Mouse (Mus musculus) hindbrain, embryonic 13.5 days (tissue): ENCODE data around the gene Vash1. TPM values are rescaled to one million over a fixed set of nuclear protein-coding genes. Genes with fewer than 3 reads are reported as not detected.

ENCODE experiments used
- ATAC-seq: fragments of 200-750 bp; cut with Nextera tagmentation; 2 replicates; pipeline ENCODE4 v1.8.0; 2017; ENCODE audit warnings: moderate TSS enrichment; ENCODE audit not compliant: low FRiP score
- H3K27ac ChIP-seq: fragments of 300-500 bp; sonication (generic); 2 replicates; pipeline ENCODE4 v1.5.1; 2015; ENCODE audit warnings: inconsistent platforms, mild to moderate bottlenecking, moderate library complexity
- H3K27me3 ChIP-seq: fragments of 300-500 bp; sonication (generic); 2 replicates; pipeline ENCODE4 v1.6.1; 2015; ENCODE audit warnings: mild to moderate bottlenecking, inconsistent platforms
- H3K36me3 ChIP-seq: fragments of 300-500 bp; sonication (generic); 2 replicates; pipeline ENCODE4 v1.6.1; 2015; ENCODE audit warnings: mild to moderate bottlenecking, inconsistent platforms
- H3K4me1 ChIP-seq: fragments of 300-500 bp; sonication (generic); replicated peaks from 2 replicates; pipeline ENCODE4 v1.6.1; 2015; ENCODE audit warnings: inconsistent platforms
- H3K4me2 ChIP-seq: fragments of 300-500 bp; sonication (generic); 2 replicates; pipeline ENCODE4 v1.6.1; 2015; ENCODE audit warnings: inconsistent platforms, mild to moderate bottlenecking, moderate library complexity
- H3K4me3 ChIP-seq: fragments of 300-500 bp; sonication (generic); 2 replicates; pipeline ENCODE4 v1.5.1; 2015; ENCODE audit warnings: mild to moderate bottlenecking, inconsistent platforms
- H3K9ac ChIP-seq: fragments of 300-500 bp; sonication (generic); 2 replicates; pipeline ENCODE4 v1.6.1; 2015; ENCODE audit warnings: mild to moderate bottlenecking, inconsistent platforms
- H3K9me3 ChIP-seq: fragments of 300-500 bp; sonication (generic); 2 replicates; pipeline ENCODE4 v1.6.1; 2016; ENCODE audit warnings: inconsistent platforms
- WGBS: fragments of 180-500 bp; shearing (Covaris S2); methylation state at CpG from one replicate; pipeline ENCODE4 v1.1.7; 2015; 5-methylcytosine and 5-hydroxymethylcytosine counted together
- polyA plus RNA-seq: library from polyadenylated mRNA; unstranded; fragments of >200 nt; fragmentation: Nextera tagmentation; extraction: Ambion mirVana; gene quantifications from 2 replicates; pipeline ENCODE4 v1.2.1, GENCODE M21; 2015

Gene Vash1
- polyA plus RNA-seq, 1 experiment from 2014 or later = 35.1 TPM

- Histone ChIP-seq H3K36me3 (peaks cover 35% of the 10 kb centered on the region), H3K27me3 (no peaks in the 10 kb centered on the region), H3K4me2 (no peak overlapping the region), H3K4me1 (peaks cover 40% of the 10 kb centered on the region), H3K9me3 (no peaks in the 10 kb centered on the region), H3K4me3 (no peak overlapping the region), H3K27ac (peak overlapping the region; percentile 85), H3K9ac (no peak overlapping the region)
- ATAC-seq = no peak
- 57% methylated on average over 4 of the region's 4 CpGs for WGBS
Measured at GRCm38 (mm10) chr12:86700927-86701310, 22.4 kb downstream of the Vash1 start.

GRCm38 (mm10) chr12:86701491-86701890 lies 23.0 kb downstream of the Vash1 start:
- H3K4me1 ChIP-seq = peaks cover 40% of the 10 kb centered on the region
- H3K27ac ChIP-seq = peak overlapping the region; percentile 85
- H3K4me3 ChIP-seq = no peak overlapping the region
- 88% methylated on average over 4 of the region's 4 CpGs for WGBS
- ATAC-seq = no peak
- H3K27me3 ChIP-seq = no peaks in the 10 kb centered on the region
- H3K9ac ChIP-seq = no peak overlapping the region
- no peak overlapping the region for H3K4me2 ChIP-seq
- peaks cover 29% of the 10 kb centered on the region for H3K36me3 ChIP-seq
- H3K9me3 ChIP-seq = no peaks in the 10 kb centered on the region

GRCm38 (mm10) chr12:86702690-86703089 lies 24.2 kb downstream of the Vash1 start:
- peaks cover 39% of the 10 kb centered on the region for H3K4me1 ChIP-seq
- 95% methylated on average over 3 of the region's 3 CpGs for WGBS
- H3K9ac ChIP-seq = no peak overlapping the region
- no peak overlapping the region for H3K4me2 ChIP-seq
- no peak for ATAC-seq
- peaks cover 20% of the 10 kb centered on the region for H3K36me3 ChIP-seq
- no peaks in the 10 kb centered on the region for H3K9me3 ChIP-seq
- no peaks in the 10 kb centered on the region for H3K27me3 ChIP-seq
- H3K4me3 ChIP-seq = no peak overlapping the region
- H3K27ac ChIP-seq = no peak overlapping the region

GRCm38 (mm10) chr12:86705843-86706242 lies 27.3 kb downstream of the Vash1 start:
- no peak overlapping the region for H3K27ac ChIP-seq
- peaks cover 9% of the 10 kb centered on the region for H3K4me1 ChIP-seq
- H3K9me3 ChIP-seq = no peaks in the 10 kb centered on the region
- no peak for ATAC-seq
- no peak overlapping the region for H3K9ac ChIP-seq
- peaks cover 23% of the 10 kb centered on the region for H3K36me3 ChIP-seq
- no peak overlapping the region for H3K4me2 ChIP-seq
- no peaks in the 10 kb centered on the region for H3K27me3 ChIP-seq
- WGBS = 78% methylated on average over 5 of the region's 5 CpGs
- H3K4me3 ChIP-seq = no peak overlapping the region

- H3K4me1 ChIP-seq = peaks cover 2% of the 10 kb centered on the region; the same call in 1 of the 2 replicates
- no peaks in the 10 kb centered on the region for H3K27me3 ChIP-seq
- H3K4me3 ChIP-seq = no peak overlapping the region
- H3K4me2 ChIP-seq = no peak overlapping the region
- no peak overlapping the region for H3K27ac ChIP-seq
- H3K9me3 ChIP-seq = no peaks in the 10 kb centered on the region
- peaks cover 26% of the 10 kb centered on the region for H3K36me3 ChIP-seq
- H3K9ac ChIP-seq = no peak overlapping the region
- WGBS = 81% methylated on average over 5 of the region's 5 CpGs
- no peak for ATAC-seq
Measured at GRCm38 (mm10) chr12:86714026-86714425, 35.5 kb downstream of the Vash1 start.

GRCm38 (mm10) chr12:86715401-86715800 lies 36.9 kb downstream of the Vash1 start:
- Histone ChIP-seq H3K36me3 (peaks cover 31% of the 10 kb centered on the region), H3K4me3 (no peak overlapping the region), H3K9ac (no peak overlapping the region), H3K9me3 (no peaks in the 10 kb centered on the region), H3K4me2 (no peak overlapping the region), H3K27me3 (no peaks in the 10 kb centered on the region), H3K27ac (no peak overlapping the region), H3K4me1 (peaks cover 2% of the 10 kb centered on the region; the same call in 1 of the 2 replicates)
- ATAC-seq = no peak
- WGBS = 49% methylated on average over 5 of the region's 5 CpGs

- 95% methylated on average over 11 of the region's 11 CpGs for WGBS
- H3K4me1 ChIP-seq = peaks cover 11% of the 10 kb centered on the region
- no peaks in the 10 kb centered on the region for H3K9me3 ChIP-seq
- H3K27me3 ChIP-seq = no peaks in the 10 kb centered on the region
- H3K4me2 ChIP-seq = no peak overlapping the region
- no peak overlapping the region for H3K9ac ChIP-seq
- H3K27ac ChIP-seq = no peak overlapping the region
- H3K36me3 ChIP-seq = peaks cover 36% of the 10 kb centered on the region
- ATAC-seq = no peak
- no peak overlapping the region for H3K4me3 ChIP-seq
Measured at GRCm38 (mm10) chr12:86716962-86717361, 38.5 kb downstream of the Vash1 start.

GRCm38 (mm10) chr12:86719961-86720639 lies 41.6 kb downstream of the Vash1 start:
- Histone ChIP-seq H3K27ac (no peak overlapping the region), H3K9me3 (no peaks in the 10 kb centered on the region), H3K27me3 (no peaks in the 10 kb centered on the region), H3K9ac (no peak overlapping the region; the same call in 1 of the 2 replicates), H3K4me3 (no peak overlapping the region), H3K4me2 (no peak overlapping the region), H3K4me1 (peaks cover 31% of the 10 kb centered on the region), H3K36me3 (peaks cover 32% of the 10 kb centered on the region)
- no peak for ATAC-seq
- 87% methylated on average over 18 of the region's 18 CpGs for WGBS

- 76% methylated on average over 5 of the region's 5 CpGs for WGBS
- Histone ChIP-seq H3K4me1 (peaks cover 33% of the 10 kb centered on the region), H3K9me3 (no peaks in the 10 kb centered on the region), H3K4me2 (no peak overlapping the region), H3K27me3 (no peaks in the 10 kb centered on the region), H3K36me3 (peaks cover 27% of the 10 kb centered on the region), H3K27ac (peak overlapping the region; percentile 66), H3K4me3 (no peak overlapping the region), H3K9ac (no peak overlapping the region)
- no peak for ATAC-seq
Measured at GRCm38 (mm10) chr12:86721453-86721852, 43.0 kb downstream of the Vash1 start.

GRCm38 (mm10) chr12:86724300-86724699 lies 45.8 kb downstream of the Vash1 start:
- H3K27ac ChIP-seq = no peak overlapping the region

GRCm38 (mm10) chr12:86725706-86726105 lies 47.2 kb downstream of the Vash1 start:
- ATAC-seq = peak; percentile 41
- 0% methylated on average over 19 of the region's 19 CpGs for WGBS

More at GRCm38 (mm10) chr12:86724300-86724699, 45.8 kb downstream of the Vash1 start:
- Histone ChIP-seq H3K4me3 (no peak overlapping the region), H3K4me1 (peaks cover 33% of the 10 kb centered on the region), H3K9ac (peak overlapping the region; percentile 13; the same call in 1 of the 2 replicates), H3K4me2 (no peak overlapping the region), H3K9me3 (no peaks in the 10 kb centered on the region), H3K36me3 (peaks cover 16% of the 10 kb centered on the region), H3K27me3 (no peaks in the 10 kb centered on the region)
- ATAC-seq = no peak
- WGBS = 79% methylated on average over 2 of the region's 2 CpGs

GRCm38 (mm10) chr12:86726120-86726640 lies 47.7 kb downstream of the Vash1 start, which contains the start of gene Angel1:
Angel1 (minus strand) TSS chr12:86726460.
- H3K4me3 ChIP-seq = peak within 1 kb of the TSS; percentile 72
- ATAC-seq = peak; percentile 99
- peak within 1 kb of the TSS; percentile 83 for H3K27ac ChIP-seq
- H3K9ac ChIP-seq = peak within 1 kb of the TSS; percentile 82
- peaks cover 5% of the 10 kb centered on the region; the same call in 1 of the 2 replicates for H3K36me3 ChIP-seq
- H3K4me1 ChIP-seq = peaks cover 33% of the 10 kb centered on the region
- peak within 1 kb of the TSS; percentile 88 for H3K4me2 ChIP-seq
- H3K27me3 ChIP-seq = no peaks in the 10 kb centered on the region
- no peaks in the 10 kb centered on the region for H3K9me3 ChIP-seq
- under 1% methylated on average over 44 of the region's 44 CpGs for WGBS

More at GRCm38 (mm10) chr12:86725706-86726105, 47.2 kb downstream of the Vash1 start:
- Histone ChIP-seq H3K9ac (peak overlapping the region; percentile 82), H3K36me3 (peaks cover 7% of the 10 kb centered on the region; the same call in 1 of the 2 replicates), H3K9me3 (no peaks in the 10 kb centered on the region), H3K27ac (peak overlapping the region; percentile 83), H3K4me2 (peak overlapping the region; percentile 88), H3K4me1 (peaks cover 33% of the 10 kb centered on the region), H3K27me3 (no peaks in the 10 kb centered on the region), H3K4me3 (peak overlapping the region; percentile 72)
